Mouse (Mus musculus) liver, embryonic 14.5 days (tissue): ENCODE measurements around the gene Pipox. TPM values are rescaled to one million over a fixed set of nuclear protein-coding genes. Genes with fewer than 3 reads are reported as not detected.
A peak's percentile ranks its signal among the peaks of the same experiment; 100 is the strongest.

Experiments used
- ATAC-seq: fragments of 200-750 bp; cut with Nextera tagmentation; 2 replicates; pipeline ENCODE4 v1.8.0; 2017; ENCODE audit warnings: moderate number of reproducible peaks, mild to moderate bottlenecking, moderate library complexity; ENCODE audit not compliant: insufficient read depth
- DNase-seq, 3 experiments: peaks; one replicate each; pipeline ENCODE4 v3.0.0-alpha.2; 2012 to 2013; ENCODE audit warnings: low read depth in 3 of 3, low spot score in 3 of 3
- H3K27ac ChIP-seq: fragments of 300-500 bp; sonication (generic); 2 replicates; pipeline ENCODE4 v1.5.1; 2014; ENCODE audit warnings: moderate library complexity, mild to moderate bottlenecking, control low read depth, inconsistent platforms
- H3K27me3 ChIP-seq: fragments of 300-500 bp; sonication (generic); 2 replicates; pipeline ENCODE4 v1.6.1; 2014; ENCODE audit warnings: mild to moderate bottlenecking, low read length, moderate library complexity; ENCODE audit not compliant: control insufficient read depth, insufficient read depth
- H3K36me3 ChIP-seq: fragments of 300-500 bp; sonication (generic); replicated peaks from 2 replicates; pipeline ENCODE4 v1.6.1; 2014; ENCODE audit warnings: low read depth; ENCODE audit not compliant: control insufficient read depth, insufficient read depth
- H3K4me1 ChIP-seq, 2 experiments: fragments of 200-500 bp in 1 of 2; fragments of 300-500 bp in 1 of 2; sonication (generic) in 1 of 2; replicated peaks; 2 replicates each; pipeline ENCODE4 v1.6.1; 2012 to 2014; ENCODE audit warnings: antibody characterized with exemption in 1 of 2, inconsistent platforms in 1 of 2, low read length in 1 of 2; ENCODE audit not compliant: control insufficient read depth in 2 of 2, insufficient read depth in 2 of 2
- H3K4me2 ChIP-seq: fragments of 300-500 bp; sonication (generic); 2 replicates; pipeline ENCODE4 v1.6.1; 2014; ENCODE audit warnings: low read depth, mild to moderate bottlenecking, control low read depth, moderate library complexity
- H3K4me3 ChIP-seq, 2 experiments: fragments of 200-500 bp in 1 of 2; fragments of 300-500 bp in 1 of 2; sonication (generic) in 1 of 2; 2 replicates each; pipeline ENCODE4 v1.5.1; 2012 to 2014; ENCODE audit warnings: low read depth in 2 of 2, low read length in 2 of 2, mild to moderate bottlenecking in 2 of 2, control low read depth in 1 of 2, inconsistent platforms in 1 of 2, moderate library complexity in 1 of 2; ENCODE audit not compliant: insufficient read depth in 1 of 2
- H3K9ac ChIP-seq: fragments of 300-500 bp; sonication (generic); replicated peaks from 2 replicates; pipeline ENCODE4 v1.6.1; 2014; ENCODE audit warnings: mild to moderate bottlenecking, control low read depth, moderate library complexity
- H3K9me3 ChIP-seq: fragments of 300-500 bp; sonication (generic); 2 replicates; pipeline ENCODE4 v1.6.1; 2016; ENCODE audit warnings: low read length, mixed read lengths; ENCODE audit not compliant: control insufficient read depth
- CTCF ChIP-seq: IDR thresholded peaks from 2 replicates; pipeline ENCODE4 v1.5.1; 2016; ENCODE audit warnings: antibody characterized with exemption, low read depth, control low read depth
- EP300 ChIP-seq: IDR thresholded peaks from 2 replicates; pipeline ENCODE4 v1.6.1; 2016; ENCODE audit warnings: antibody characterized with exemption, low read depth
- WGBS: fragments of 180-500 bp; shearing (Covaris S2); extraction: QIAGEN DNeasy Blood & Tissue Kit; methylation state at CpG from one replicate; pipeline ENCODE4 v1.1.7; 2014; ENCODE audit not compliant: insufficient replicate concordance; 5-methylcytosine and 5-hydroxymethylcytosine counted together
- polyA plus RNA-seq, 2 experiments: library from polyadenylated mRNA; depleted of rRNA in 1 of 2; stranded (reverse) in 1 of 2; unstranded in 1 of 2; fragments of >200 nt; fragmentation: Nextera tagmentation in 1 of 2; extraction: Ambion mirVana in 1 of 2; gene quantifications; 2 replicates each; pipeline versions ENCODE4 v1.2.1 to v1.2.3; 2012 to 2014

Pipox gene
- polyA plus RNA-seq, 2 experiments = 14.1 to 15.6 TPM

- no peak overlapping the region for H3K27ac ChIP-seq
- ATAC-seq (no peak), DNase-seq (no peak)
- H3K4me3 ChIP-seq = no peak overlapping the region
- 87% methylated on average over 6 of the region's 6 CpGs for WGBS
- H3K27me3 ChIP-seq = no peaks in the 10 kb centered on the region
- no peaks in the 10 kb centered on the region for H3K9me3 ChIP-seq
- H3K4me1 ChIP-seq = no peaks in the 10 kb centered on the region
- TF ChIP-seq CTCF = no peak
- TF ChIP-seq EP300 = no peak
- H3K36me3 ChIP-seq = peaks cover 19% of the 10 kb centered on the region
- H3K4me2 ChIP-seq = no peak overlapping the region
- H3K9ac ChIP-seq = no peak overlapping the region
Measured at GRCm38 (mm10) chr11:77851483-77852010, 42.3 kb downstream of the Pipox start.

- DNase-seq = no peak
- no peak overlapping the region for H3K4me2 ChIP-seq
- H3K27me3 ChIP-seq = no peaks in the 10 kb centered on the region
- no peak overlapping the region for H3K27ac ChIP-seq
- H3K4me3 ChIP-seq = no peak overlapping the region
- H3K4me1 ChIP-seq = no peaks in the 10 kb centered on the region
- H3K9me3 ChIP-seq = no peaks in the 10 kb centered on the region
- no peak for ATAC-seq
- peaks cover 20% of the 10 kb centered on the region for H3K36me3 ChIP-seq
- TF ChIP-seq CTCF = 0 out of 2 replicates have a peak, but pooled peaks have one; percentile 1
- no peak for TF ChIP-seq EP300
- WGBS = 81% methylated on average over 24 of the region's 24 CpGs
- H3K9ac ChIP-seq = no peak overlapping the region
Measured at GRCm38 (mm10) chr11:77850401-77851244, 43.3 kb downstream of the Pipox start.

- no peaks in the 10 kb centered on the region for H3K27me3 ChIP-seq
- H3K4me2 ChIP-seq = no peak overlapping the region
- peaks cover 22% of the 10 kb centered on the region for H3K36me3 ChIP-seq
- no peak overlapping the region for H3K9ac ChIP-seq
- 64% methylated on average over 7 of the region's 7 CpGs for WGBS
- H3K9me3 ChIP-seq = no peaks in the 10 kb centered on the region
- DNase-seq (no peak), ATAC-seq (no peak)
- no peak overlapping the region for H3K27ac ChIP-seq
- TF ChIP-seq EP300 (no peak), CTCF (no peak)
- H3K4me3 ChIP-seq = no peak overlapping the region
- H3K4me1 ChIP-seq = no peaks in the 10 kb centered on the region
Measured at GRCm38 (mm10) chr11:77849151-77849550, 44.7 kb downstream of the Pipox start.

GRCm38 (mm10) chr11:77848131-77848530, 45.8 kb downstream of the Pipox start:
- 74% methylated on average over 5 of the region's 5 CpGs for WGBS
- no peak overlapping the region for H3K9ac ChIP-seq
- TF ChIP-seq CTCF (no peak), EP300 (no peak)
- no peak overlapping the region for H3K27ac ChIP-seq
- no peaks in the 10 kb centered on the region for H3K27me3 ChIP-seq
- no peak overlapping the region for H3K4me3 ChIP-seq
- no peak for DNase-seq
- H3K4me2 ChIP-seq = no peak overlapping the region
- ATAC-seq = no peak
- H3K9me3 ChIP-seq = no peaks in the 10 kb centered on the region
- no peaks in the 10 kb centered on the region for H3K4me1 ChIP-seq
- peaks cover 28% of the 10 kb centered on the region for H3K36me3 ChIP-seq

GRCm38 (mm10) chr11:77847599-77848128, 46.2 kb downstream of the Pipox start:
- Histone ChIP-seq H3K4me3 (no peak overlapping the region), H3K36me3 (peaks cover 33% of the 10 kb centered on the region), H3K27me3 (no peaks in the 10 kb centered on the region), H3K9me3 (no peaks in the 10 kb centered on the region), H3K27ac (no peak overlapping the region), H3K9ac (no peak overlapping the region), H3K4me1 (no peaks in the 10 kb centered on the region), H3K4me2 (no peak overlapping the region)
- DNase-seq (no peak), ATAC-seq (no peak)
- WGBS = 75% methylated on average over 9 of the region's 9 CpGs
- TF ChIP-seq EP300 (no peak), CTCF (no peak)
